Mouse (Mus musculus): ENCODE data around the gene Abcb5. TPM values are rescaled to one million over a fixed set of nuclear protein-coding genes. Genes with fewer than 3 reads are reported as not detected.

The Abcb5 gene
- polyA plus RNA-seq (2017; shearing (Covaris generic)): not detected

DNA sequence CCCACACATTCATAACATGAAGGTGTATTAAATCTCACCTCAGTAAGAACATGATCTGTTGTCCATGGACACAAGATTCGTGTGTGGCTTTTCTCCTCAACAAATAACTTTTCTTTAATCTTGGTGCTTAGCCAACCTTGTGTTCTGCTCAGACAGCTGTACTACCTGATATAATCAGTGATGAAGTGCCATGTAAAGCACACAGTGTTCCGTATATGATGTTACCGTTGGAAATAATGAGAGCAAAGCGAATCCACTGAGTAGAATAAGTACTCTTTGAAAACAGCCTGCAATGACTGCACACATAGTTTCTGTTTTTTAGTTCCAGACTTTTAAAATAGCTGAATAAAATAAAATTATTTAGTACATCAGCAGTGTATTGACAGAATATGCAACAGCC, at the start of gene Abcb5:
Abcb5 (minus strand) TSS at position 101 of the 400 bp plus-strand sequence.

GRCm38 (mm10) chr12:118846221-118846620, 120.0 kb downstream of the Abcb5 start, which contains the start of gene Sp8:
Gene Sp8, plus strand, starts transcription at chr12:118846329.

Other genes starting within 250 kb of the Abcb5 start
- gene Sp8, start 120.1 kb downstream of the Abcb5 start, polyA plus RNA-seq (2017; shearing (Covaris generic)): not detected

All from effector memory CD4-positive, alpha-beta T cell, adult 5 months (primary cell).